Mouse (Mus musculus) right cerebral cortex, postnatal 25 days (tissue): Measurements from ENCODE around the gene Serpinb9b.
"Not testable (repeated sequence)": the region's sequence is repeated elsewhere in the genome, so short reads cannot be mapped to it uniquely, and the experiment has no call there.

ENCODE experiments used
- DNase-seq: peaks from one replicate; pipeline ENCODE4 v3.0.0; 2022

Serpinb9b gene

DNA sequence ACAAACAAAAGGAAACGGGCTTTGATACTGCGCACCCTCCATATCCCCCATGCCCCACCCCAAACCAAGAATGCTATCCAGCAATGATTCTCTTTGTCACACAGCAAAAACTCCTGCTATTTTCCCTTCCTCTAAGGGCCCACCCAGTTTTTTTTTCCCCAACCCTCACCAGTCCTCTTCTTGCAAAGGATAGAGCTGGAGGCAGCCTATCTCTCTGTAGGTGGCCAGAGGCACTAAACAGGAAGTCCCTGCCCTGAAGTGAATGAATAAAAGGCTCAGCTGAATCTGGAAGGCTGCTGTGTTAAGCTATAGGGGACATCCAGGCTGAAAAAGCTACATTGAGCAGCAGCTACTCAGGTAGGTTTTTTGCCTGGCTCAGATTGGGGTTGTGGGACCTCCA, at the start of gene Serpinb9b:
Gene Serpinb9b, plus strand, starts transcription at position 173 of the 400 bp plus-strand sequence.
- no peak for DNase-seq

DNA sequence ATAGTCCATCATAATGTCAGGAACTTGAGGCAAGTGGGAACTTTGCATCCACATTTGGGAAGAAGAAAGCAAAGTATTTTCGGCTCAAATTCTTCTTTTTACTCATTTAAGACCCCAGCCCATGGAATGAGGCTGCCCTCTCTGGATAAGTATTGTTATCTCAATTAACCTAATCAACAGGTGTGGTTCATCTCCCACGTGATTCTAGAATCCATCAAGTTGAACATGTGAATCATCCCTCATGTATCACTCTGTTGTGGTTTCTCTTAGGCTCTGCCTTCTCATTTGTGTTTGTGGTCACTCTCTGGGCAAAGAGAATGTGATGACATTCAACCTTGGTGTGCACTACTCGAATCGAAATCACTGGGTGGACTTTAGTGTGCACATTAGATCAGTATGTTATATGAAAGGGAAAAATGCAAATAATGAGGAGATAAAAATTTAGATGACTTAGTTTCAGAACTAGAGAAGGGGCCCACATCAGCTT, 44.6 kb upstream of the Serpinb9b start:
- no peak for DNase-seq

DNA sequence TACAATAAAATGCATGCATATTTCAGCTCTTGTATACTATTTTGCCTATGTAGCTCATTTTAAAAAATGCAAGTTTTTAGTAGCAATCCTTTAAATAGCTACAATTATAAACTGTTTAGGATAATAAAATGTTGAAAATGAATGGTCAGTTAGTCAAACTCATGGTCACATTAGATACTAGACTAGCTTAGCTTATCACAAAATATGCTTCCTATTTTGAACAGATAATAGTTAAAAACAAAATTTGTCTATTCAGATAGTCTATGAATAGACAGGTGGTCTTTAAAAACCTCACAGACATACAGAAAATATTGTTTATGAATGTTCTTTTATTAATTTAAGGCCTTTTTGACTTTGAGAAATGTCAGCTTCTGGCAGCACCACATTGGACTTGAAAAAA, 41.0 kb upstream of the Serpinb9b start:
- no peak for DNase-seq

DNA sequence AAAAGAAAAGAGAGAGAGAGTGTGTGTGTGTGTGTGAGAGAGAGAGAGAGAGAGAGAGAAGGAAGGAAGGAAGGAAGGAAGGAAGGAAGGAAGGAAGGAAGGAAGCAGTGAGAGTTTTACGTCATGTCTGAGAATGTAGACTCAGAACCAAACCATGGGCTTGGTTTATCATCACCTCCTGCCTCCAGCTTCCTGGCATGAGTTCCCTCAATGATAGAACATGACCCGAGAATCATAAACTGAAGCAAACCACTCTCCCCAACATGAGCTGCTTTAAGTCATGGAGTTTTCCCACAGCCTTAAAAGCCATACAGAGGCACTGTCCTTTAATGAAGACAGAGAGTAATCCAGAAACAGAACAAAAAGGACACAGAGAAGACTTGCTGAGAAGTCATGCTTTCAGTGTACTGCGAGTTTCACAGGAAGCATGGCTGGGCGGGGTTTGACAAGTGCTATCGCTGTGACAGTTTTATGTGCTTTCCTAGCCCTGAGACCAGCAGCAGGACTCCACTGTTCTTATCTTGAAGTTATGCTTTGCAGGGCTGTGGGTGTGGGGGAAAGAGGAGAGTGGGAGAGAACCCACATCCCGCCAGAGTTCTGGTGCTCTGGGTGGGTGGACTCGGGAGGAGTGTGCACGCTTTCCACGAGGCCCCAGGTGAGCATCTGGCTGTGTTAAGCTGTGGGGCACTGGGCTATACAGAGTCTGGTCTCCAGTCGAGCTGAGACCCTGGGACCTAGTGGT, 33.9 kb upstream of the Serpinb9b start:
- DNase-seq, result no peak

DNA sequence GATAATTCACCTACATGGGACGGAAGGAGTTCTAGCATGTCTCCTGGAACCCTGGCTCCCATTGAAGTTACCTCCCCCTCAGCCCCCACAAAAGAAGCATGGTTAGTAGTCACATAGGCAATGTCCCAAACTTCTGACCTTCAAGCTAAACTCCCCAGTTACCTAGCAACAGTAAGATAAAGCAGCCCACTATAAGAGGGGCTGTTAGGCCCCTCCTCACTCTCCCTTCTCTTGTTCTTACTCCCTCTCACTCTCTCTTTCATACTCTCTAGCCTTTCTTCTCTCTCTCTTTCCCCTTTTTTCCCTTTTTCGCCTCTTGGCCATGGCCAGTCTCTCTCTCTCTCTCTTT, 33.3 kb upstream of the Serpinb9b start:
- DNase-seq, result no peak

DNA sequence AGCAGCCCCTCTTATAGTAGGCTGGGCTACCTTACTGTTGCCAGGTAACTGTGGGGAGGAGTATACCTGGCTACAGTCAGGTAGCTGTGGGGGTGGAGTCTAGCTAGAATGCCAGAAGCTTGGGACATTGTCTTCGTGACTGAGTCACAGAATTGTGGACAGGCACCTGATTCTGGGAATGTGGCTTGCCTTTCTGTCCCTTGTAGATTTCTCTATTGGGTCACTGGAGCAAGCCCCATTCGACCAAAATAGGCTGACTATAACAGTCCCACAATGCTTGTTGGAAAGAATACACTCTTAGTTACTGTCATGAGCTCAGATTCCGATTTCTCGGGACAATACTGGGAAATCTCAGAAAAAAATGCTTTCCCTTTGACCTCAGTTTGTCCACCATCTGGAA, 32.2 kb upstream of the Serpinb9b start:
- no peak for DNase-seq

DNA sequence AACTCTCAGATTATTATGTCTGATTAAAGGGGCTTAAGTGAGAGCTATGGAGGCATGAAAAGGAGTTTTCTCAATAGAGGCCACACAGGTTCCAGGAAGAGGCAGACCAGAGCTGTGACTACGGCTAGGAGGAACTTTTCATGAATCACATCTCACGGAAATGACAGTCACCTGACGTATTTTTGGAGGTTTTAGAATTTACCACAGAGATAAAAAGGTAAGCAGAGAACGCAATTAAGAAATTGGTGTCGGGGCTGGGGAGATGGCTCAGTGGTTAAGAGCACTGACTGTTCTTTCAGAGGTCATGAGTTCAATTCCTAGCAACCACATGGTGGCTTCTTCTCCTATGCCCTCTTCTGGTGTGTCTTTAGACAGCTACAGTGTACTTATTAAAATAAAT, 25.9 kb upstream of the Serpinb9b start:
- DNase-seq, result no peak

DNA sequence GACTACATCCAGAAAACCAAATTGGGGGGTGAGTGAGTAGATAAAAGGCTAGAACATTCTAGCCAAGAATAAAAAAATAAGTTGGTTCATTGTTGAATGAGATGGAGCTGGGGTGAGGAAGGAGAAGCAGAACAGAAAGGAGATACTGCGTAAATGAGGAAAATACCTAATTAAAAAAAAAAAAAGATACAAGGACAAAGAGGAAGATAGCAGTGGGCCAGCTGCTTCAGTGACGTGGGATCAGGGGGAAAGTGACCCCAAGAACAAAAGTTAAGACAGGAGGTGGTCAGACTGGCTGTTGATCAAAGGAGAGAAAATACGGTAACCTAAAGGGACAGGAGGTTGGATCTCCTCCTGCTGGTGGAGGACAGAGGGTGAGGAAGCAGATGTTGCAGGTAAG, 24.3 kb upstream of the Serpinb9b start, which contains the start of gene Serpinb9:
Gene Serpinb9, plus strand, starts transcription at position 301 of the 400 bp plus-strand sequence.
- no peak for DNase-seq

DNA sequence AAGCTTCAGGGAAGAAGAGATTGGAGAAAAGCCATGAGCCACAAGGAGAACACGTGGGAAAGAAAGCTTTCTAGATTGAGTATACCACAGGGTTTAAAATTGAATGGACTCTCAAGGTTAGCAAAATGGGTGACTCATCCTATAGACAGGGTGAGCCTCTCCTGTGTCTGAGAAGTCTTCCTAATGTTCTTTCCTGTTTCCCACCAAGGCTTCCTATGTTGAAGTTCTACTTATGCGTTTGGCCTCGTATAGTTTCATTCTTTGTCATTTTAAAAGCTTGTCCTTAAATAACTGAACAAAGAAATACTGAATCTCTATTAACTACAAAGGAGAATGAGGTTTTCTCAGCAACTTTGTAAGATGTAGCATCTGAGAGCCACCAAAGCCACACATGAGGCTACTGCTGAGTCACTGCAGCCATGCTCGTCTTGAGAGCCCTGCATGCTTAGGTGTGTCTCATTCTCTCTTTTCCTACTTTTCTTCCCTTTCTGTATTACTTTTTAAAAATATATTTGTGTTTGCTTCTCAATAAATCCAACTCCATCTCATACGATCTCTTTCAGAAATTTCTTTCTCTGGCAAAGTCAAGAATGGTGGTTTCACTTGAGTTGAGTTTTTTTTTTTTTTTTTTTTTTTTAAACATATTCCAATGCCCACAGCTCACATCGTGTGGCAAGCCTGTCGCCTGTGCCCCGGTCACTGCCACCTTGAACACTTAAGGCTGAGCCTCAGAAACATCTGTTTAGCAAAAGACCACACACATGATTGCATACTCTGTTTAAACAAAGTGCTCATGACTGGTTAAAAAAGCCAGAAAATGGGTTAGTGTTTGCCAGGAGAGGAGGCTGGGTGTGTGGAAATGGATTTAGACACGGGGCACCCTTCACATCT, 23.4 kb upstream of the Serpinb9b start:
- DNase-seq, result no peak

DNA sequence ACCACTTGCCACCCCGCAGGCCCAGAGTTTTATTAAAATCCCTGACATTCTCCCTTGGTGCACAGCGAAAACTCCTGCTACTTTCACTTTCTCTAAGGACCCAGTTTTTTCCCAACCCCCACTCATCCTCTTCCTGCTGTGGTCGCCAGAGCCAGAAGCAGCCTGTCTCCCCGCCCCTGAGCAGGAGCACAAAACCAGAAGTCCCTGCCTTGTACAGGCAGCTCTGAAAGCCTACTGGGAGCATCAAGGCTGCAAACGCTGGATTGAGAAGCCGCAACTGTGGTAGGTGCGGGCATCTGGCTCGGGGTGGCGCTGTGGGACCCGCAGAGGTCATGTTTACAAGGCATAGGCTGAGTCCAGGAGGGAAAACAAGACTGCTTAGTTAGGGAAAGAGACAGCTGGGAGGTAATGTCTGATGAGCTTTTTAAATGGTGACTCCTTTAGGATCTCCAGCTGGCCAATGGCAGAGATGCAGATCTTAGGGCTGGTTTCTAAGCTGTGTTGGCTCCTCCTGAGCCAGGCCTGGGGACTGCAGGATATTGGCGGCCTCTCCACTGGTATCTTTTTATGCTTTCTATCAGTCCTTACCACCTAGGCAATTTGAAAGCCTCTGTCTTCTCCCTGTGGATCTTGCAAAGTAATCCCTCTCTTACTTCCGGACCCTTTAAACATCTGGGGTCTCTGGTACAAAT, 22.7 kb upstream of the Serpinb9b start:
- peak; percentile 68 for DNase-seq

DNA sequence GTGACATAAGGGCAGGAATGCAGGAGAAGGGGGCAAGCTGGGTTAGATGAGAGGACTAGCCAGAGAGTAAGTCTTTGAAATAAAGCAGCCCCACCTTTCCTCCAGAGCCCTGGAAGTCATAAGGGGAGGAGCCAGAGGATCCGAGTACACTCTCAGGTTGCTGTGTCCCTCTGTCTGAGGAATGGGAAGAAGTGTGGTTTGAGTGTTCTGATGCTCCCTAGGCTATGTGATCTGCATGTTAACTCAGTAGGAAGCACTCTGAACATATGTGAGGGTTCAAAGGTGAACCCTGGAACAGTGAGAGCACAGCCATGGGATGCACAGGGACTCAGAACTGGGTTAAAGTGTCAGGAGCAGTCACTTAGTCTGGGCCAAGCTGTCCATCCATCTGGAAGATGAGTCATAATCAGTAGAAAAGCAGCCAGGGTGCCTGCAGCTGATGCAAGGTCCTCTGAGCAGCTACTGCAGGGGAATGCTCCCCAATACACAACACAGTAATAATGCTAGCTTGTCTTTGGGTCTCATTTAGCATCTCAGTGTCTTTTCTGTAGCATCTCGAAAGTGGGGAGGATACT, 21.6 kb upstream of the Serpinb9b start:
- no peak for DNase-seq

DNA sequence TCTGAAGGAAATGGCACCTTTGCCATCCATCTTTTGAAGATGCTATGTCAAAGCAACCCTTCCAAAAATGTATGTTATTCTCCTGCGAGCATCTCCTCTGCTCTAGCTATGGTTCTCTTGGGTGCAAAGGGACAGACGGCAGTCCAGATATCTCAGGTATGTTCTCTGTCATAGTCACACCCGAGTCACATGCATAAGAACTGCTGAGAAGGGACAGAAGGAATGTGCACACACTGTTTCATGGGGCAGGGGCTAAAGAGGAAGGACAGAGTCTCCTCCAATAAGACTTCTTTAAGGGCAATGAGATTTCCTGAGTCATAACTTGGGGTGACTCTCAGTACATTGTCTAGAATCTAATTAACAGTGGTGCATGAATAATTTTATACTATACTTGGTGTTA, 20.7 kb upstream of the Serpinb9b start:
- DNase-seq, result no peak

DNA sequence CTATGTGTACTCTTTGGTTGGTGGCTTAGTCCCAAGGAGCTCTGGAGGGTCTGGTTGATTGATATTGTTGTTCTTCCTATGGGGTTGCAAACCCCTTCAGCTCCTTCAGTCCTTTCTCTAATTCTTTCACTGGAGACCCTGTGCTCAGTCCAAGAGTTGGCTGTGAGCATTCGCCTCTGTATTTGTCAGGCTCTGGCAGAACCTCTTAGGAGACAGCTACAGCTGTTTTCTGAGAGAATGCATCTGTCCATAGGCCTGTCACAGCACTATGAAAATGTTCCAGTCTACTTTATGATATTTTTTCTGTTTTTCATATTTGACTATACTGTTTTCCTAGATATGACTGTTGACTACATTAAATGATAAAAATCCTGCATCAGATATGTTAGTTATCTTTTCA, 14.8 kb upstream of the Serpinb9b start:
- no peak for DNase-seq

DNA sequence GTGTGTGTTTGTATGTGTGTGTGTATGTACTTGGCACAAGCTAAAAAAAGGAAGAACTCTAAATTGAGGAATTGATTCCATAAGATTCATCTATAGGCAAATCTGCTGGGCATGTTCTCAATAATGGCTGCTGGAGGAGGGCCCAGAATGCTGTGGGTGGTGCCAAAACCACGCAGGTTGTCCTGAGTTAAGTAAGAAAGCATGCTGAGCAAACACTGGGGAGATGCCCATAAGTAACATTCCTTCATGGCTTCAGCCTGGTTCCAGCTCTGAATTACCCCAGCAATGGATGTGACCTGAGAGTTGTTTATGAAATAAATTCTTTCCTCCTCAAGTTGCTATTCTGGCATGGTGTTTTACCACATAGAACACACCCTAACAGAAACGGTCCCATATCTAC, 13.9 kb upstream of the Serpinb9b start:
- DNase-seq, result no peak

DNA sequence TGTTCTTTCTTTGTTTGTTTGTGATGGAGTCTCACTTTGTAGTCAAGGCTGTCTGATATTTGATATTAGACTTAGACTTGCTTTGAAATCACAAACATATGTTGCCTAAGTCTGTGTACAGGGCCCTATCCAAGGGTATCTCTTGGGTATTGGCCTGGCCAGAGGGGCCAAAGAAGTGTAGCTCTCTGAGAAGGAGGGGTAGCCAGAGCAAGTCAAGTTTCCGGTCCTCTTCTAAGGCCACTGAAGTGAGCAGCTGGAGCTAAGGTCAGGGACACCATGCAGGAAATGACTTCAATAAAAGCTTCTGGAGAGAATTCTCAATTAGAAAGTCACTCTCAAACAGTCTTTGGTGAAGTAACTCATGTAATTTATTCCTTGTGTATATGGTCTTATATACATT, 4.8 kb upstream of the Serpinb9b start:
- DNase-seq, result no peak

DNA sequence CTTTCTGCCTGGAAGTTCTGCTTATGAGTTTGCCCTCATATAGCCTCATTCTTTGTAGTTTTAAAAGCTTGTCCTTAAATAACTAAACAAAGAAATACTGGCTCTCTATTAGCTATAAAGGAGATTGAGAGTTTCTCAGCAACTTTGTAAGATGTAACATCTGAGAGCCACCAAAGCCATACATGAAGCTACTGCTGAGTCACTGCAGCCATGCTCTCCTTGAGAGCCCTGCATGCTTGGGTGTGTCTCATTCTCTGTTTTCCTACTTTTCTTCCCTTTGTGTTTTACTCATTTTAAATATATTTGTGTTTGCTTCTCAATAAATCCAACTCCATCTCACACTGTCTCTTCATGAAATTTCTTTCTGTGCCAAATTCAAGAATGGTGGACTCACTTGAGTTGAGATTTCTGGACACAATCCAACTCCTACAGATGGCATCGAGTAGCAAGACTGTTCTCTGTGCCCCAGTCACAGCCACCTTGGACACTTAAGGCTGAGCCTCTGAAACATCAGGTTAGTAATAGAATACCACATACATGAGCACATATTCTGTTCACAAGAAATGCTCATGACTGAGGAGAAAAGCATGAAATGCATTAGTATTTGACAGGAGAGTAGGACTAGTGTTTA, 674 bp upstream of the Serpinb9b start:
- DNase-seq, result no peak

DNA sequence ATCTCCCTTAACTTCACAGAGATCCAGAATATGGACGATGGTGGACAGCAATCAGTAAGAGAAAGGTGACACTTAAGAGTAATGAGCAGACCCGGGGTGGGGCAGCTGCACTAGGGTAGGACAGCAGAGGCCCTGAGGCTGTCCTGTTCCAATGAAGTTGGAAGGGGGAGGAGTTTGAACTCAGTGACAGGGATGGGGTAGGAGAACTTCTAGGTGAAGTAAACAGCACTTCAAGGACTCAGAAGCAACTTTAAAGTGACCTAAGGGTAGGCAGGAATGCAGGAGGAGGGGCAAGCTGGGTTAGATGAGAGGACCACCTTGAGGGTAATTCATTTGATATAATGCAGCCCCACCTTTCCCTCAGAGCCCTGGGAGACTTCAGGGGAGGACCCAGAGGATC, 930 bp downstream of the Serpinb9b start:
- no peak for DNase-seq

DNA sequence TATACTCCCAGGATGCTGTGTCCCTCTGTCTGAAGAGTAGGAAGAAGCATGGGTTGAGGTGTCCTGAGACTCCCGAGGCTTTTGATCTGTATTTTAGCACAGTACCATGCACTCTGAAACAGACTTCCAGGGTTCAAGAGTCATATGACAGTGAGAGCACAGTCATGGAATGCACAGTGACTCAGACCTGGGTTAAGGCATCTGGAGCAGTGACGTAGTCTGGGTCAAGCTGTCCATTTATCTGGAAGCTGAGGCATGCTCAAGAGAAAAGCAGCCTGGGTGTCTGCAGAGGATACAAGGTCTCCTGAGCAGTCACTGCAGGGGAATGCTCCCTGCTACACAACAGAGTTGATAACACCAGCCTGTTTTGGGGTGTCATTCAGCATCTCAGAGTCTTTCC, 1.3 kb downstream of the Serpinb9b start:
- DNase-seq, result no peak

DNA sequence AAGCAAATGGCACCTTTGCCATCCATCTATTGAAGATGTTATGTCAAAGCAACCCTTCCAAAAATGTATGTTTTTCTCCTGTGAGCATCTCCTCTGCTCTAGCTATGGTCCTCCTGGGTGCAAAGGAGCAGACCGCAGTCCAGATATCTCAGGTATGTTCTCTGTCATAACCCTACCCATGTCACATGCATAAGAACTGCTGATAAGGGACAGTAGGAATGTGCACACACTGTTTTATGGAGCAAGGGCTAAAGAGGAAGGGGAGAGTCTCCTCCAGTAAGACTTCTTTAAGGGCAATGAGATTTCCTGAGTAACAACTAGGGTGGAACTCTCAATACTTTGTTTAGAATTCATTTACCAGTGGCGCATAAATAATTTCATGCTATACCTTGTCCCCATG, 2.3 kb downstream of the Serpinb9b start:
- not testable (repeated sequence) for DNase-seq

DNA sequence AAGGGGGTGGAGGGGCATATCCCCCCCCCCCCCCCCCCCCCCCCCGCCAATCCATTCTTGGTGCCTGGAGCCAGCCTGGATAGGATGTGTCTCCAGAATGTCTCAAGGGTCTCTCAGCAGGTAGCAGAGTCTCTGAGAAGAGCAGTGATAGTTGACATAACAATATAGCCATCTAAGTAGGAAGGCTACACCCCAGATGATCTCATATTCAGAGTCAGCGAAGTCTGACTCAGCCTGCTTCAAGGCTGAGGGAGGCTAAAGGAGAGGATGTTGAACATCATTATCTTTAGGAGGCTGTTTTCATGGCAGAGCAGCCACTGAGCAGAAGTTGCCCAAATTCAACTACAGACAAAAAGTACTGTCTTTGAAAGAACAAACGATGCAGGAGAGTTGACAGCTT, 3.1 kb downstream of the Serpinb9b start:
- DNase-seq, result no peak

DNA sequence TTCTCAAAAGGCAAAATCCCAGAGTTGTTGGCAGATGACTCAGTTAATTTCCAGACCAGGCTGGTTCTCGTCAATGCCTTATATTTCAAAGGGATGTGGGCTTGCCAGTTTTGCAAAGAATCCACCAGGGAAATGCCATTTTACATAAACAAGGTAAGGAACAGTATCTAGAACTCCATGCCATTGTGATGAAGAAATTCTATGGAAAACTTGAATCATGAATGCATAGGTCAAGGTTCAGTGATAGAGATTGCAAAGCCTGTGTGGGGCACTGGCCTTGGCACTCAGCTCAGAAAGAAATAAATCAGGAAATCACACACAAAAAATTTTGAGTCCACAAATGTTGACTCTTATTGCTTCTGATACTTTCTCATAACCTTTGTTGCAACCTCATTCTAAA, 8.3 kb downstream of the Serpinb9b start:
- no peak for DNase-seq

DNA sequence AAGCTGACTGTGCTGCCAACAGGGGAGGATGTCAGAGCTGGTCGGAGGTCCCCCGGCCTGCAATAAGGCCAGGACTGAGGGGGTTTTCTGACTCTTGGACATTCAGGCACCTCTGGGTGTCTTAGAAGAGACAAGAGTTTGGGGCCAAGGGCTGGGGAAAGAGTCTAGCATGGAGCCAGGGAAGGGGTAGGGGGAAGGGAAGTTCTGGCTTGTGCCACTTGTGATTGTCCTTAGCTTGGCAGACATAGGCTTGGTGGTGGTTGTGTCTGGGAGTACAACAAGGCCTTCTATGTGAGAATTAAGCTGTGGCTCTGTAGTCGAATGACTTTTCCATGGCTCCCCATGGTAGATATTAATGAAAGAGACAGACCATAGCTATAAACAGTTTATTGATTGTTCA, 16.3 kb downstream of the Serpinb9b start:
- DNase-seq, result no peak

DNA sequence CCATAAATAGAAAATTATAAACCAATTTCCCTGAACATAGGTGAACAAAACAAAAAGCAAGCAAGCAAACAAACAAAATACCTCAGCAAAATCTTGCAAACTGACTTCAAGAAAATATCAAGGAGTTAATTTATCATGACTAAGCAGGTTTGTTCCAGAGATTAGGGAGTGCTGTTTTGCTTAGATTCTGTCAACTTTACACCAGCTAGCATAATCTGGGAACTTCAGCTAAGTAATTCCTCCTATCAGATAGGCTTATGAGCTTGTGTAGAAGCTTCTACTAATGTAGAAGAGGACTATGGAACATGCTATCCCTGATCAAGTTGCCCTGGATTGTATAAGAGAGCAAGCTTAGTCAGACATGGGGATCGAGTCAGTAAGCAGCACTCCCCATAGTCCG, 20.0 kb downstream of the Serpinb9b start:
- no peak for DNase-seq
